Mouse (Mus musculus) liver, adult 2 months (tissue): Measurements from ENCODE around the gene Ric8b.

Source experiments
- CTCF ChIP-seq: fragments of 200-500 bp; IDR thresholded peaks from 2 replicates; pipeline ENCODE4 v1.5.1; 2011; ENCODE audit warnings: low read depth, low read length, control low read depth
- POLR2A ChIP-seq: fragments of 200-500 bp; IDR thresholded peaks from 2 replicates; pipeline ENCODE4 v1.6.1; 2011; ENCODE audit warnings: low read length, control low read depth; ENCODE audit not compliant: insufficient read depth; ENCODE audit errors: extremely low read depth

DNA sequence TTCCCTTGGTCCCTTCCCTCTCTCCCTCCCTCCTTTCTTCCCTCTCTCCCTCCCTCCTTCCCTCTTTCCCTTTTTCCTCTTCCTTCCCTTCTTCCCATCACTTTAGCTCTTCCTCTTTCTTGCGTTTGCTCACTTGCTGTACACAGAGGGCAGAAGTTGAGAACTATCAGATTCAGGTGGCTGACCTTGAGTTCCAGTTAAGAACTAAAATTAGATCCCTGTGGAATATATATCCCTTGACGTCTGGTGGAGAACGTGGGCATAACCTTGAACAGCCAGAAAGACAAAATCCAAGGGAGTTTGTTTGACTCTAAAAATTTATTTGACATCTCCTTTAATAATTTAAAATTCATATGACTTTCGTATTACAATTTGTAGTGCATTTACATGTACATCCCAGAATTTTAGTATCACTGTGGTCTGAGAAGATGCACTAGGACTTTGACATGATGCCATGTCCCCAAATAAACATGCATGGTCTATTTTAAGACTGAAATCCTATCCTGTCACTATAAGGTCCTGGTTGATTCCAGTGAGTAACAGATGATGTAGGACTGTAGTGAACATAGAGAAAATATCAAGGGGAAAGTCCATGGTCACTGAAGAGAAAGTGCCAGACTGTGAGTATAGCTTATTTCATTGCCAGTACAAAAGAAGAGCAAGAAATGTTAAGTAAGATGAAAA, 19.6 kb downstream of the Ric8b start:
- TF ChIP-seq CTCF, result no peak
- TF ChIP-seq POLR2A, result no peak
